Mouse (Mus musculus): ENCODE data around the gene Ly6g6f. TPM values are rescaled to one million over a fixed set of nuclear protein-coding genes. Genes with fewer than 3 reads are reported as not detected.
A peak's percentile ranks its signal among the peaks of the same experiment; 100 is the strongest.

Gene Ly6g6f
- polyA plus RNA-seq, 1 experiment from 2014 or later, result not detected

- TF ChIP-seq CTCF (IDR thresholded peaks at IDR 0.05; ENCODE audit: low read depth), result no peak
- peak within 1 kb of the TSS; percentile 44 for H3K9ac ChIP-seq (ENCODE audit: low read depth, low read length)
- peak within 1 kb of the TSS; percentile 23 for H3K4me3 ChIP-seq (ENCODE audit: low read depth, low read length)
- peak within 1 kb of the TSS; percentile 61 for H3K4me2 ChIP-seq (replicated peaks; ENCODE audit: low read depth)
- 21% methylated on average over 9 of the region's 10 CpGs for WGBS
- no peaks in the 10 kb centered on the region for H3K9me3 ChIP-seq (ENCODE audit: control insufficient read depth)
- H3K27me3 ChIP-seq (replicated peaks; ENCODE audit: control insufficient read depth, insufficient read depth, low read length), result no peaks in the 10 kb centered on the region
- peaks cover 11% of the 10 kb centered on the region; the same call in 1 of the 2 replicates for H3K4me1 ChIP-seq (replicated peaks; ENCODE audit: control insufficient read depth, insufficient read depth, low read length)
- no peak for ATAC-seq
- no peaks in the 10 kb centered on the region for H3K36me3 ChIP-seq (ENCODE audit: control insufficient read depth, insufficient read depth)
- H3K27ac ChIP-seq (ENCODE audit: low read depth, low read length), result peak within 1 kb of the TSS; percentile 22; the same call in 1 of the 2 replicates
These were observed 8.8 kb downstream of the Ly6g6f start, which contains the start of gene Ly6g6e for GRCm38 (mm10) chr17:35076507-35077176. Gene Ly6g6e, plus strand, starts transcription at chr17:35076902.

- ATAC-seq, result no peak
- Histone ChIP-seq H3K9ac (ENCODE audit: low read depth, low read length) (no peak overlapping the region), H3K27me3 (replicated peaks; ENCODE audit: control insufficient read depth, insufficient read depth, low read length) (no peaks in the 10 kb centered on the region), H3K4me3 (ENCODE audit: low read depth, low read length) (no peak overlapping the region), H3K27ac (ENCODE audit: low read depth, low read length) (no peak overlapping the region), H3K4me1 (replicated peaks; ENCODE audit: control insufficient read depth, insufficient read depth, low read length) (peaks cover 9% of the 10 kb centered on the region; the same call in 1 of the 2 replicates), H3K9me3 (ENCODE audit: control insufficient read depth) (no peaks in the 10 kb centered on the region), H3K36me3 (ENCODE audit: control insufficient read depth, insufficient read depth) (no peaks in the 10 kb centered on the region), H3K4me2 (replicated peaks; ENCODE audit: low read depth) (peak overlapping the region; percentile 27)
- 29% methylated on average over 17 of the region's 17 CpGs for WGBS
- no peak for TF ChIP-seq CTCF (IDR thresholded peaks at IDR 0.05; ENCODE audit: low read depth)
These were observed 11.3 kb downstream of the Ly6g6f start for GRCm38 (mm10) chr17:35074097-35074496.

GRCm38 (mm10) chr17:35071454-35071853 lies 14.0 kb downstream of the Ly6g6f start:
- Histone ChIP-seq H3K36me3 (ENCODE audit: control insufficient read depth, insufficient read depth) (no peaks in the 10 kb centered on the region), H3K4me2 (replicated peaks; ENCODE audit: low read depth) (no peak overlapping the region), H3K4me1 (replicated peaks; ENCODE audit: control insufficient read depth, insufficient read depth, low read length) (no peaks in the 10 kb centered on the region), H3K4me3 (ENCODE audit: low read depth, low read length) (no peak overlapping the region), H3K27ac (ENCODE audit: low read depth, low read length) (no peak overlapping the region), H3K9ac (ENCODE audit: low read depth, low read length) (no peak overlapping the region), H3K9me3 (ENCODE audit: control insufficient read depth) (no peaks in the 10 kb centered on the region), H3K27me3 (replicated peaks; ENCODE audit: control insufficient read depth, insufficient read depth, low read length) (0 out of 2 replicates have a peak, but pooled peaks cover 7% of the 10 kb centered on the region)
- WGBS, result 75% methylated on average over 9 of the region's 9 CpGs
- TF ChIP-seq CTCF (IDR thresholded peaks at IDR 0.05; ENCODE audit: low read depth), result no peak
- ATAC-seq, result no peak

GRCm38 (mm10) chr17:35070556-35071229 lies 14.7 kb downstream of the Ly6g6f start:
- WGBS, result 38% methylated on average over 6 of the region's 6 CpGs
- H3K9ac ChIP-seq (ENCODE audit: low read depth, low read length), result no peak overlapping the region
- no peaks in the 10 kb centered on the region for H3K4me1 ChIP-seq (replicated peaks; ENCODE audit: control insufficient read depth, insufficient read depth, low read length)
- ATAC-seq, result no peak
- H3K36me3 ChIP-seq (ENCODE audit: control insufficient read depth, insufficient read depth), result no peaks in the 10 kb centered on the region
- H3K4me3 ChIP-seq (ENCODE audit: low read depth, low read length), result no peak overlapping the region
- no peak overlapping the region for H3K4me2 ChIP-seq (replicated peaks; ENCODE audit: low read depth)
- H3K9me3 ChIP-seq (ENCODE audit: control insufficient read depth), result no peaks in the 10 kb centered on the region
- TF ChIP-seq CTCF (IDR thresholded peaks at IDR 0.05; ENCODE audit: low read depth), result no peak
- no peak overlapping the region for H3K27ac ChIP-seq (ENCODE audit: low read depth, low read length)
- H3K27me3 ChIP-seq (replicated peaks; ENCODE audit: control insufficient read depth, insufficient read depth, low read length), result peaks cover 7% of the 10 kb centered on the region; the same call in 1 of the 2 replicates

- H3K4me2 ChIP-seq (replicated peaks; ENCODE audit: low read depth), result no peak overlapping the region
- H3K27ac ChIP-seq (ENCODE audit: low read depth, low read length), result no peak overlapping the region
- no peaks in the 10 kb centered on the region for H3K36me3 ChIP-seq (ENCODE audit: control insufficient read depth, insufficient read depth)
- WGBS, result 65% methylated on average over 17 of the region's 17 CpGs
- TF ChIP-seq CTCF (IDR thresholded peaks at IDR 0.05; ENCODE audit: low read depth), result no peak
- no peak for ATAC-seq
- H3K9ac ChIP-seq (ENCODE audit: low read depth, low read length), result no peak overlapping the region
- H3K4me1 ChIP-seq (replicated peaks; ENCODE audit: control insufficient read depth, insufficient read depth, low read length), result peaks cover 9% of the 10 kb centered on the region; the same call in 1 of the 2 replicates
- no peaks in the 10 kb centered on the region for H3K9me3 ChIP-seq (ENCODE audit: control insufficient read depth)
- no peak overlapping the region for H3K4me3 ChIP-seq (ENCODE audit: low read depth, low read length)
- H3K27me3 ChIP-seq (replicated peaks; ENCODE audit: control insufficient read depth, insufficient read depth, low read length), result peaks cover 7% of the 10 kb centered on the region; the same call in 1 of the 2 replicates
These were observed 17.0 kb downstream of the Ly6g6f start for GRCm38 (mm10) chr17:35068213-35068914.

GRCm38 (mm10) chr17:35066084-35066483 lies 19.3 kb downstream of the Ly6g6f start, which contains the start of gene Mpig6b:
Gene Mpig6b, minus strand, starts transcription at chr17:35066184.
- Histone ChIP-seq H3K27me3 (replicated peaks; ENCODE audit: control insufficient read depth, insufficient read depth, low read length) (peaks cover 7% of the 10 kb centered on the region; the same call in 1 of the 2 replicates), H3K4me3 (ENCODE audit: low read depth, low read length) (peak within 1 kb of the TSS; percentile 34), H3K4me2 (replicated peaks; ENCODE audit: low read depth) (peak within 1 kb of the TSS; percentile 71), H3K9me3 (ENCODE audit: control insufficient read depth) (no peaks in the 10 kb centered on the region), H3K4me1 (replicated peaks; ENCODE audit: control insufficient read depth, insufficient read depth, low read length) (peaks cover 9% of the 10 kb centered on the region; the same call in 1 of the 2 replicates), H3K9ac (ENCODE audit: low read depth, low read length) (peak within 1 kb of the TSS; percentile 45; the same call in 1 of the 2 replicates), H3K27ac (ENCODE audit: low read depth, low read length) (peak within 1 kb of the TSS; percentile 23; the same call in 1 of the 2 replicates), H3K36me3 (ENCODE audit: control insufficient read depth, insufficient read depth) (peaks cover 8% of the 10 kb centered on the region)
- no peak for TF ChIP-seq CTCF (IDR thresholded peaks at IDR 0.05; ENCODE audit: low read depth)
- 69% methylated on average over 10 of the region's 10 CpGs for WGBS
- no peak for ATAC-seq
